Mouse (Mus musculus): ENCODE results near the gene Uhrf2.

Gene Uhrf2

DNA sequence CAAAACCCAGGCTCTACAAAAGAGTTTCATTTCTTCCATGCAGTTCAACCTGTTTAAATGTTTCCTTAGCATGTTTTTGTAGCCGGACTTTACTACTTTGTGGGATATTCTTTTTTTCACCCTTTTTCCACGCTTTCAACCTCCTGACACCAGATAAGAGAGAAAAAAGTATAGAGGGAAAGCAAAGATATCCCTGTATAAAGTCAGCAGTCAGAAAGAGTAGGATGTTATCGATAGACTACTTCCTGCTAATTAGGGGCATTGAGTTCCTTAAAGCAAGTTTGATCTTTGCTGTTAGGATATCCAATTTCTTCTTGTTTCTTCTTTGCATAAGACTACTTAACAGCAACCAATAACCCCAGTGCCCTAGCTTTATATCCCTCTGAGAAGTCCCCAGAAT lies 21.2 kb downstream of the Uhrf2 start:
- DNase-seq = no peak

DNA sequence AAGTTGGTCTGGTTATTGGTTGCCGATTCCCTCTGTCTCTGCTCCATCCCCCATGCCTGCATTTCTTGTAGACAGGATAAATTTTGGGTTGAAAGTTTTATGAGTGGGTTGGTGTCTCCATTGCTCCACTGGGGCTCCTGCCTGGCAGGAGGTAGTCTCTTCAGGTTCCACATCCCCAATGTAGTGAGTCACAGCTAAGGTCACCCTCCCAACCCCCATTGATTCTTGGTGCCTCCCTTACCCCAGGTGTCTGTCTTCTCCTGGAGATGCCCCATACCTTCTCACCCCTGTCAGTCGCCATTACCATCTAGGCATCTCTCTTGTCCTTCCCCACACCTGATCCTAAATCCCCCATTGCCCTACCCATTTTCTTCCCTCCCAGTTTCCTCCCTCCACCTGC lies 23.9 kb downstream of the Uhrf2 start:
- DNase-seq = no peak

DNA sequence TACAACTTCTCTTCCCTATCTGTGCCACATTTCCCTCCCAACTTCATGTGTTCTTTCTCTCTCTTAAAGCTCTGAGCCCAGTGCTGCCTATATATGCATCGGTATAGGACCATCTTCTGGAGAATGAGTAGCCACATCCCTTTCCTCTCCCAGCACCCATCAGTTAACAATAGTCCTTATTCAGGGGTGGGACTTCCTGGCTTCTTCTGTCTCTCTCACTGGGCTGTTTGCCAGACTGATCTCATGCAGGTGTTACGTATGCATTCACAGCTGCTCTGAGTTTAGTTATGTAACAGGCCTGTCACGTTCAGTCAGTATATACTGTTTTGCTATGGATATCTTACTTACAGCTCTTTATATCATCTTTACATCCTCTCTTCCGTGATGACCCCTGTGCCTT lies 35.5 kb downstream of the Uhrf2 start:
- no peak for DNase-seq

DNA sequence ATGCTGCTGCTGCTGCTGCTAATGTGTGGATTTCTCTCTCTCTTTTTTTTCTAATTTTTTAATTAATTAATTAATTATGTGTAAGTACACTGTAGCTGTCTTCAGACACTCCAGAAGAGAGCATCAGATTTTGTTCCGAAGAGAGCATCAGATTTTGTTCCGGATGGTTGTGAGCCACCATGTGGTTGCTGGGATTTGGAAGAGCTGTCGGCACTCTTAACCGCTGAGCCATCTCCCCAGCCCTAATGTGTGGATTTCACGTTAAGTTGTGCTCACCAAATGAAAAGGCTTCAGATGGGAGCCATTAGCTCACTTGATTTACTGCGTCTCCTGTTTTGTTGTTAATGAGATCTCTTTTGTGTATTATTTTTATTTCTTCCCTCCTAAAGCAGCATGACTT lies 59.9 kb downstream of the Uhrf2 start:
- DNase-seq = no peak

DNA sequence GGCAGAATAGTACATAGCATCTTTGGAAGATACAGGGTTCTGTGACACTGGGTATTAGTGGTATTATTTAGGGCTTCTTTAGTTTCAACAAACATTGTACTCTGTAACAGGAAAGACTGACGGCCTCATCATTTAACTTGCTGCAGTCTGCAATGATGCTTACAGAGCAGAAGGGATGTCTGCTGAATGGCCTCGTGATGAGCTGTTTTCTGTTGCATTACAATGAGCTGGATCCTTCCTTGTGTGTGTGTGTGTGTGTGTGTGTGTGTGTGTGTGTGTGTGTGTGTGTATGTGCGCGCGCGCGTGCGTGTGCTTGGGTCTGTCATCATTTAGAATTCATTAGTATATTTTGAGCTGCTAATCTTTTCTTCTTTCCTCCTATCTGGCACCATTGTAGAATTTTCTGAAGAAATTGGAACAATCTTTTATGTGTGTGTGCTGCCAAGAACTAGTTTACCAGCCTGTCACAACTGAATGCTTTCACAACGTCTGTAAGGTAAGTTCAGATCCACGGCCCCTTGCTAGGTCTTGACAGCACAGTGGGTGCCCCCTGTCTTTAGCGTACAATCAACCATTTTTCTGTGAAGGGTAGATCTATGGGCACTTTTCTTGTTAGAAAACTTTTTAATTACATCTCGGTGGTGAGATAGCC lies 61.5 kb downstream of the Uhrf2 start:
- DNase-seq = no peak

DNA sequence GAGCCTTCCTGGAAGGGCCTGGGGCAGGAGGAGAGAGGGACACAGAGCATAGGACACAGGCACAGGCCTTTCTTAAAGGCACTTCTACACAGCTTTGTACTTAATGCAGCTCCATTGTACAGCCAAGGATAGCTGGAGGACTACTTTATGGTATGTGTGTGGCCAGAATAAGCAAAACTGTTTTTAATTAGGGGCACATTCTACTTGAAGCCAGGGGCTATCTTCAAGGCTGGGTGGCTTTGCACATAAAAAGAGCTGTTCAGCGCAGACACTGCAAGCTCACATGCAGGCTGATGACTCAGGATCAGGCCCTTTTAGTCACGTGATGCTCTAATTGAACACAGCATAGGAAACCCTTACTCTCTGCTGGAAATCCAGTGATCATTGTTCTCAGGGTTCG lies 65.9 kb downstream of the Uhrf2 start:
- DNase-seq = peak; percentile 16

DNA sequence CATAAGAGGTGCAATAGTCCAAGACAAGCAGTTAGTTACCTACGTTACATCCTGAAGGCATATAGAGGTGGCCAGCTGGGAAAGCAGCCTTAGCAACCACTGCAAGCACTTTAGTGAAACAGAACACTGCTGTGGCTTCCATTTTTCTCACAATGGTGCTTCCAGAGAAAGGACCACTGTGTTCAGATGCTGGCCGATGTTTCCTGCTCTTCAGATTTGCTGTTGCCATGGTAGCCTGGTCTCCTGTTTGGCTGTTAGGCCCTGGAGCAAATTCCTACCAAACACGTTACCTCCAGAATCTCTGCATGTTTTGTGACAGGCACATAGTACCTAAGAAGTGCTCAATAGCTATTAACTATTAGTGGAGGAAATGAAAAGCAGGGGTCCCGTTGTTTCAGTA lies 66.7 kb downstream of the Uhrf2 start:
- no peak for DNase-seq

DNA sequence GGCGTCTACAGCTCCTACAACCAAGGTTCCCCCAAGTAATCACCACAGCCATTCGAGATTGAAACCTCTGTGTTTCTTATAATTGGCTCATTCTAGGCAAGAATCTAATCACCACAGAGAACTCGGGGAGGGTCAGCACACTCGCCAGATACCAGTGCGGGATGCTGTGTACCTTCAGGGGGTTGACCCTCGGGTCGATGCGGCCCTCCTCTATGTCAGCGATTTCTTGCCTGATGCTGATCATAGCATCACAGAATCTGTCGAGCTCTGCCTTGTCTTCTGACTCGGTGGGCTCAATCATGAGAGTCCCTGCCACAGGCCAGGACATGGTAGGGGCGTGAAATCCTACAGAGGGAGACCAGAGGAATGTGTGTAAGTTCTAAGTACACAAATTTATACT lies 70.3 kb downstream of the Uhrf2 start:
- DNase-seq = no peak

DNA sequence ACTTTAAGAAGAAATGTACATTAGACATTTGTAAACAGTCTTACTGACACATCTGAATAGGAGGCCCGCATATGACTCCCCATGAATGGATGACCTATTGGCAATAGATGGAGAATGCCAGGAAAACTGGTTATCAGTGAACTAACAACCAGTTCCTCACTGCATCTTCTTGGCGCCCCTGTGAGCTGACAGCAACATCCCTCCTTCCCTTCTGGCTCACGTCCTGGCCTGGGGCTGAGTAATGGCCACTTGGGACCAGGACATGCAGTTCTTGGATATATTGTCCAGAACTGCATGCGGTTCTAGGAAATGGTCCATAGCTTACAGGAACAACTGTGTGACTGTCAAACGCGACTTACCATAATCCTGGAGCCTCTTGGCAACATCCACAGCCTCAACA lies 72.3 kb downstream of the Uhrf2 start:
- no peak for DNase-seq

DNA sequence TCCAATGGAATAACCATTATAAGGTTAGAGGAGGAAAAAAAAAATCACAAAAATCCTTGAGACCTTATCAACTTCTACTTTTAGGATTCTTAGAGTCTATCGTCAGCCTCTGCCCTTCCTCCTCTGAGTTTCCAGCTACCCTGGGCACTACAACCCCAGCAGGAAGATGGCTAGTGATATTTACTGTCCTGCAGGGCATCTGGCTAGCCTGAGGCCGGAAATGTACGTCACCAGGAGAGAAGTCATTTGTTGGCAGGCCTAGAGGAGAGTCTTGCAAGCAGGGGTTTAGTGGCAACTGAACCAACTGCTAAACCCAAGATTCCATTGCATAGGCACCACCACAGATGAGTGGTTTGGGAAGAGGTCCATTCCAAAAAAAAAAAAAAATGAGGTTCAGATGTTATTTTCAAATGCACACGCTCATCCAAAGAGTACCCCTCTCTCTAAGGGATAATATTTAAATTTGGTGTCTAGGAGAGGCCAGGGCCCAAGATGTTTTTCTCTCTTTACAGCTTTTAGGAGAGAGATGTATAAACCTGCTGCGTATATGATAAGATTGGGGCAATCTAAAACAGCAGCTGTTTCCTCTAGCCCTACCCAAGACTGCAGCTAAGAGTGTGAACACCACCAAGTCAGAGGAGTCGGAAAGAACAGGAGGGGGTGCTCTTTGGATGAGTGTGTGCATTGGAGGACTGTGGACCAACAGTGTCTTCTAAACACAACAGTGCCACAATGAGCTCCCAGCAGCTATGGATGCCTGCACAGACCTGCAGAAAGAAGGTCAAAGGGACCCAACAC lies 74.9 kb downstream of the Uhrf2 start:
- no peak for DNase-seq

DNA sequence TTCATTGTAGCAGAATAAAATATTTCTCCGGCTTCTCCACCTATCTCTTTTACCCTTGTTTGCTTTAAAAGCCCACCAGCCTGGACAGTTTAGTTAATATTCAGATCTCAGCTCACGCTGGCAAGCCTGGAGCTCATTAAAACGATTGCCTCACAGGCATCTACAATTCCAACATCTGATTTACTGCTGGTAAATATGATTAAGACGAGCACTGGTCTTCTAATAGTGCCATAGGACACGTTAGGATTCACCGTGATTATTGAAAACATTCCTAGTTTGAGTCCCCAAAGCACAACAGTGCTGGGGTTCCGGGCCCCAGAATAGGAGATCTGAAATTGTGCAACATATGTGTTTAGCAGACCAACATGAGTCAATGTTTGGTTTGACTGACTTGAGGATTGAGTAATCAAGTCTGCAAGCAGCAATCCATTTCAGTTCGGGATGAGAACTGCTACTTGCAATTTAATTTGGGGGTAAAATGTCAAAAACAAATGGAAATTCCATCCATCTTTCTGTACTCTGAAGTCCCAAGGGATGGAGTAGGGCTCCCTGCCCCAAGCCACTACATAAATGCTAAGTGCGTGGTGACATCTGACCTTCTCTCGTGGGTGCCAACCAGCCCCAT lies 77.0 kb downstream of the Uhrf2 start:
- no peak for DNase-seq

DNA sequence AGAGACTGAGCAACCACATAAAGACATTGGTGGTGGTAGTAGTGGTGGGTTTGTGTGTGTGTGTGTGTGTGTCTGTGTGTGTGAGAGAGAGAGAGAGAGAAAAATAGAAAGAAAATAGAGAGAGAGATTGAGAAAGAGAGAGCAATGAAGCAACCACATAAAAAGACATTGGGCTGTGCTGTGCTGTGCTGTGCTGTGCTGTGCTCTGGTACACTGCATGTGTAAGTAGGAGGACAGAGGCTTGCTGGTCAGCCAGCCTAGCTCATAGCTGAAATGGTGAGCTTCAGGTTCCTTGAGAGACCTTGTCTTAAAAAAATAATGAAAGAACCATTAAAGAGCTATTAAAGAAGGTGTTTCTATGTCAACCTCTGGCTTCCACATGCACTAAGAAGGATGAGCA lies 78.3 kb downstream of the Uhrf2 start:
- DNase-seq = no peak

DNA sequence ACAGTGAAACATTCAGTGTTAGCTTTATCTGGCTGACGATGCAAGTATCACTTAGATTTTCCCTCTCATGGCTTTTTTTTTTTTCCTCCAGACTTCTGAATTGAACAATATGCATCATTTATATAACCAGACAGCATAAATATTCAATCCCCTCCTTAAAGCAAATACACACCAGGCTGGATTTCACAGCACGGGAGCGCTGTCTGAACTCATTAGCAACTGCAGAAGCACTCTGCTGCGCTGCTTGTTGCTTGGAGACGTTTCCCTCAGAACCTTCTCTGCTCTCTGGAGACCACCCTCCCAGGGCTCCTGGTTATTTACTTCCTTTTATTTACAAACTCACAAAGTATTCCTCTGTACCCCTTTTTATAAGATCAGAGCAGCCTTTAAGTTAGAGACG lies 78.8 kb downstream of the Uhrf2 start:
- DNase-seq = no peak

DNA sequence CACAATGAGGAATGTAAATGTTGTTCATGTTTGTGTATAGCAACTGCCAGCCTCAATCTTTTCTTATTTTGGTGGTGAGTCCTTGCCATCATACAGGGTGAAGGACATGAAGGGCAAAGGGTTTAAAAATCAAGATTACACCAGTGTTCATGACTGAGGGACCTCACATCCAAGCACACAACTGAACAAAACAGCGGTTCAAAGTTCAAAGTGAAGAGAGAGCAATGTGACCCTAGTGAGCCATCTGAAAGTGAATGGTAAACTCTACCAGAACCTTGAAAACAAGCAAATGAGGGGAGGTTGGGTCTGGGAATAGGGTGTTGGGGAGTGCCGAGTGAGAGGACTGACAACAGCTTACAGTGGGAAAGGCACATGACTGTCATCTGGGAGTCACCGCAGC lies 81.1 kb downstream of the Uhrf2 start:
- DNase-seq = peak; percentile 33

DNA sequence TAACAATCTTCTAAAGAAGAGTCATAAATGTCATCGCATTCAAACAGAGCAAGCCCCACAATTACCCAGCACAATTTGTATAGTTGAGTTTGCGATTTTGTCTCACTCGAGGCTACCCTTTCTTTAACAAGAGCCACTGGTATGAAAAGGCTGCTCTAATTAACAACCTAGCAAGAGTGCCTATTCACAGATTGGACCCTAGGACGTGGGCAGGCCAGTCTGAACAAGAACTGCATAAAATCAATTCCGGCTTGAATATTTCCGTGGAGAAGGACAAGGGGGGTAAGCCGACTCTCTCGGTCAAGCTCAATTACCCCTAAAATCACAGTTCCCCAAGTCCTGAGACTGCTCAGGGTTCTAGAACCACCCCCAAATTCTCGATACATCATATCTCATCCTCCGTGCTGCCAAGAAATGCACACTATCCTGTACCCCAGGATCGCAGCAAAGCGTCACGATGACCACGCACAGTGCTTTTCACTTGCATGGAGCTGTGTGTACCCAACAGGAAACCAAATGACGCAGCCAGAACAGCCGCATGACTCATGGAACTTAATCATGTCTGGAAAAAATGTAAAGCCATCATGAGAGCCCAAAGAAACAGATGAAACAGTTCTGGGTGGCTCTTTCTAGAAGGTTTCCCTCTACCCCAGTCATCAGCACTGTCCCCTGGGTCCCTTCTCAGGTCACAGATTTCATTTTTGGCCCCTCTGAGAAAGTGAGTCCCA lies 82.8 kb downstream of the Uhrf2 start:
- no peak for DNase-seq

DNA sequence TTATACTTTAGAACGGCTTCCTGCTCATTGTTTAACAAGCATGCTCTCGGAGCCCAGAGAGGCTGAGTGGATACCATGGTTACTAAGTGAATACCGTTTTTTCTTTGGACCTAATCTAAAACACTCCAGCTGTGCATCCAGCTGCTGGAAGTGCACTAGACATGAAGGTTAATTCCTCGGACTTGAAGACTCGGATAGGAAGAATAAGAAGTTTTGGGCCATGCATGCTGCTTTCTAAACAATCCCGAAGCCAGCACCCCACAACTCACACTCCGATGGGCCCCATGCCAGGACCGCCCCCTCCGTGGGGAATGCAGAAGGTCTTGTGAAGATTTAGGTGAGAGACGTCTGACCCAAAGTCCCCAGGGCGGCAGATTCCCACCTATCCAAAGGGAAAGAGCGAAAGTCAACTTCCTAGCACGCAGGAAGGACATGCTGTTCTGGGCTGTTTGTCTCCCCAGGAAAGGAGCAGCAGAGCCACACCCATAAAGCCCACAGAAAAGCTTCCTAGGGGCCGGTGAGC lies 84.7 kb downstream of the Uhrf2 start:
- DNase-seq = no peak

DNA sequence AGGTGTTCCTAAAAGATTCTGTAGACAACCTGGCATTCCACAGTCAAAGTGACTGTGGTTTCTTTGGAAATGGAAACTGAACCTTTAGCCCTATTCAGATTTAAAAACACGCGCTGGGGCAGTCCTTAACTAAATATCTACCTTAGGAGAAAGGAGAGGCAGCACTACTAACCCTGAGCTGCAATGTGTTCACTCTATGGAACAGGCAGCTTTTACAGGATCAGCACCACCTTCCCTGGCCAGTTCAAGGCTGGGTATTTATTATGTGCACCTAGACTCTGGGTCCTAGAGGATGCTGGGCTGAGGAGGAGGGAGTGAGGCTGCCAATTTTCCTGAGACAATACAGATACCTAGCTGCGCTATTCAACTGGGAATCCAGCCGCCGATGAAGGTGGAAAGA lies 85.3 kb downstream of the Uhrf2 start:
- DNase-seq = no peak

DNA sequence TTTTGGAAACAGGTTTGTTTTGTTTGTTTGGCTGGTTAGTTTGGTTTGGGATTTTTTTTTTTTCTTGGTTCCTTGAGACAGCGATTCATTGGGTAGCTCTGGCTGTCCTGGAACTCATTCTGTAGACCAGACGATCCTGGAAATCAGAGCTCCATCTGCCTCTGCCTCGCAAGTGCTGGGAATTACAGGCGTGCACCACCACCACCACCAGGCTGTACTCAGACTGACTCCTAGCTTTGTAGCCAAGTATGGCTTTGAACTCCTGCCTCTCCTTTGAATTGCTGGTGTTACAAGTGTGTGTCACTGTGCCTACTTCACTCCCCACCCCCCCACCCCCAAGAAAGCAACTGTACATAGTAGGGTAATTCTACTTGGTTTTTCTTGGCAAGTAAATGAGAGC lies 86.9 kb downstream of the Uhrf2 start:
- no peak for DNase-seq

DNA sequence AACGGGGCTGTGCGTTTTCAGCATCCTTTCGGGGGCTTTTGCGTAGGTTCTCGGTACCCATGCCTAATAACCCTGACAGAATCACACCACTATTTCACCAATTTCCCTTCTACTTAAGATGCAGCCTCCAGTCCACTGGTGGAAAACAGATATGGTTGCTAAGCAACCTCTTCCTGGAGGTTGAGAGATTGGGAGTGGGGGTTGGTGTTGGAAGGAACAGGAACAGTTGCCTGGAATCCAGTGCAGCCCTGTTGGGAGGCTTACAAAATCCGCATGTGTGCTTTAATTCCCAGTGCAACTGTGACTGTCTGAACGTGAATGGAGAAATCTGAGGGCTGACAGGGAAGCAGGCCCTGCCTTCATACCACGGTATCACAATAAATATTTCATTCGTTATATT lies 87.5 kb downstream of the Uhrf2 start:
- DNase-seq = no peak

DNA sequence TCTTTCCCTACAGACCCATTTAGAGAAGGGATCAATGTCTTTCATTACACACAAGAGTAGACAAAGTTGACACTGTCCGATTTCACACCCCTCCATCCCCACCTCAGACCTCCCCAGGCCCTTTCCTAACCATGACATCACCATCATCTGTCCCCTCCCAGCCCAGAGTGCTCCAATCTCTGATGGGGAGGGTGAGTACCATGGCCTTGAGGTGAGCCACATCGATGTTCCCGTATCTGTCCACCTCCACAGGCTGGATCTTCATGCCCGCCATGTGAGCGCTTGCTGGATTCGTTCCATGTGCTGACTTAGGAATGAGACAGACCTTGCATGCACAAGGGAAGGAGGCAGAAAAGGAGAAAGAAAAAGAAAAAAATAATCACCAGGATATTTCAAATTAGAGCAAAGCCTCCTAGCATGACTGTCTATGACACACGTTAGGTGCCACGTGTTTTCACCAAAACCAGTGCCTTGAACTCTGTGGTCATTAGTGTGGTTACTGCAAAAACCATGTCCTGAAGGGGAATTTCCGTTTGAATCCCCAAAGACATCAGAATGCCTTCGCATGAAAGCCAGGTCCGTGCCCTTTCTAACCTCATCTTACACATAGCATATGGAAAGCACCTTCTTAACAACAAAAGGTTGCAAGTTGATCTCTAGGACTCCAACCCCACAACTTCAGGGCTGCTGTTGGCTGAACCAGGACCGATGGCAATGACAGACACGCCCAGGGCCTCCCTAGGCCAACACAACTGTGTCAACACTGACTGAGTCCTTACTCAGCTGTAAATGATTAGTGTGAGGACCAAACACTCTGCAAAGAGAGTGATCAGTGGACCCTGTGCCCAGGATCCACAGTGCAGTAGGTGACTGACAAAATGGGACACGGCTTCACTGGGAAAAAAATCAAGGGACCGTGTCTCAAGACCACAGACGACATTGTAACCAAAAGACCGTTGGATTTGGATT lies 88.3 kb downstream of the Uhrf2 start:
- peak; percentile 73 for DNase-seq

DNA sequence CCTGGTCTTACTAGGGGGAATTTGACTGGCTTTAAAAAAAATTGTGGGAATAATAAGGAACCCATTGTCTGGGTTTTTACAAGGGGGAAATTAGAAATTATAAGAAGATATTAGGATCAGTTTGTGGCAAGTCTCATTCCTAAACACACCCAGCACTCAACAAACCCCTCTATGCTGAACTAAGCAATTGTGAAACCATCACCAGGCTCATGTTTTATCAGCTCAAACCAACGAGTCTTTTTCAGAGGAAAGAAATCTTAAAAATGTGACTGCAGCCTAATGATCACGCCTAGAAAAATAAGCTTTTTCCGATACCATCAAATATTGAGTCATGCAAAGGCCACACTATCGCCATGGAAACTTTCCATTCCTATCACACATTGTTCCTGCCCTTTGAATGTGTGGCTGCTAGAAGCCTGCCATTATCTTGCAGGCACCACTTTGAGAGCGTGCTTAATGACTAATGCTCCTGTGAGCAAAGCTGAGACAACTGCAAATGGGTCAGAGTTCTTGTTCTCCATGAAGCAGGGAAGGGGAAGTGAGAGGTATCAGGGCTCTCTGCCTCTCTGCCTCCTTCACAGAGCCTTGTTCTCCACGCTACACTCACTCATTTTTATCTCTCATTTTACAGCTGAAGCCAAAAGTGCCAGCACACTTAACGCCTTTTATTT lies 94.8 kb downstream of the Uhrf2 start:
- no peak for DNase-seq

DNA sequence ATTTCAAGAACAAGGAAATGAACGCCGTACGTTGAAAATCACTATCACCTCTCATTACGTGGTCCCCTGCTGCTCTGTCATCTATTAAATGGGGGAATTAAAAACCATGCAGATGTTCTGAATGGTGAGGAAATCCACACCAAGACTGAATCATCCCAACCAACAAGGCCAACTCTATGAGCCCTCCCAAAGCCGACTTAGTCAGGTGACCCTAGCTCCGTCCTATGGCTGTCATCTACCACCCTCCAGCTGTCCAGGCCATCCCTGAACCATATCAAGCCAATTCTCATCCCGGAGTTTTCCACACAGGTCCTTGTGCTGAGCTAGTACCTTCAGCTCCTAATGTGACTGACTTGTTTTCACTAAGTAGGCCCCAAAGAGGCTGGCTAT lies 95.4 kb downstream of the Uhrf2 start:
- DNase-seq = no peak

Measured in kidney, adult 9 months (tissue).